Mouse (Mus musculus) testis, postnatal 10 days (tissue): Measurements from ENCODE around the gene Add1.
"Not testable (repeated sequence)": the region's sequence is repeated elsewhere in the genome, so short reads cannot be mapped to it uniquely, and the experiment has no call there.

Experiments used
- DNase-seq: peaks from one replicate; pipeline ENCODE4 v3.0.0; 2021; ENCODE audit warnings: low spot score

Add1 gene

DNA sequence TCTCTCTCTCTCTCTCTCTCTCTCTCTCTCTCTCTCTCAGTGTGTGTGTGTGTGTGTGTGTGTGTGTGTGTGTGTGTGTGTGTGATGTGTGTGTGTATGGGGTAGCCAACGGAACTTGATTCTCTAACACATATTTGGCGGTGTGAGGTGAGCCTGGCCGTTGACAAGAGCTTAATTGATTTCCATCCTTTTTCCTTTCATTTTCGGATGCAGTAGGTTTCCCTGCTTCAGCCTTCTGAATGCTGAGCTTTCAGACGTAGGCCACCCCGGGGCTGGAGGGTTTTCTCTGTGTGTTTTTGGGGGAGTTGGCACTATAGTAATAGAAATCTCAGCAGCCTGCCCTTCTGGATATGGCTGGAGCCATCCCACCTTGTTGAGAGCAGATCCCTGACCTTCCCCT, 23.2 kb upstream of the Add1 start:
- no peak for DNase-seq

DNA sequence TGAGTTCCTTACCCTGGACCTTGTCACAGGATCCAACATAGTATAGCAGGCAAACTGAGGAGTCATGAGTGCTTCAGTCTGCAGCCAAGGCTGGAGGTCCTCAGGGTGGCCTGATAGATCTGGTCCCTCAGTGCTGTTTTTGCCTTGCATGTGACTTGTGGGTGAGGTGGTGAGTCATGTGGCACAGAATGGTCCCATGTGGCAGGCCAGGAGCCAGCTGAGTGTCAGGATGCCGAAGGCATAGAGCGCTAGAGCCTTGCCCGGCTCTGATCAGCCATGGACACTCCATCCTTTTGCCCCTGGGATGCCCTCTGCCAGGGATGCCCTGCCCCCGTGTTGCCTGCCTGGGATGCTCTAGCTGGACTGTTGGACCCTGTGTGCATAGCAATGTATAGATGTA, 21.6 kb upstream of the Add1 start:
- DNase-seq: no peak

DNA sequence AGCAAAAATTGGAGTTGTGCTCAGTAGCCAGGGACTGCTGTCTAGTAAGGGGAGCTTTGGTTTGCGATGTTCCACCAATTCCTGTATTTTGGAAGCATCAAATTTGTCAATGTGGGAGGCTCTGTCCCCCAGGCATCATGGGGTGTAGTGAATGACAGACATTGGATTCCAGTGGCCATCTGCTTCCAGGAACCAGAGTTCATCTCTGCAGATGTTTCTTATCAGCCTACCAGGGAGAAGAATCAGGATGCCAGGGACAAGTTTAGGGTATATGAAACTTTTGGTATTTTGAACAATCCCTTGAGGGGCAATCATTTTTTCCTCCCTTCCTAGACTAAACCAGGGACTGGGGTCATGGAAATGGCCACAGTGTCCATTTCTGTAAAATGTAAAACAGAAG, 9.6 kb upstream of the Add1 start:
- no peak for DNase-seq

DNA sequence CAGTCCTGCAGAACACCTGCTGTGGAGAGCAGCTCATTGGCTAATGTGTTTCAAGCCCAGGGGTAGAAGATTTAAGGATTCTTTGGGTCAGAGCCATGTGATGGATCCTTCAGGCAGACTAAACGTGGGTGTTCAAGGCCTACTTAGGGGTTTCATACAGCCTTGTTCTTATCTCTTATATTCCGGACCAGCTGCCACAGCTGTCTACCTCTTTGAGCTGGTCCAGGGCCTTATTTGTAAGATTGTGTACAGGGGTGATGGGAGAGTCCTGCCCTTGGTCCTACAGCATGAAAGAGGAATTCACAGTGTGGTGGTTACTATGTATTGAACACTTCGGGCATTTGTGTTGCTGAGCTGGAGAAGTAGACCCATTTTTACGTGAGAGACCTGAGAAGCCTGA, 9.2 kb upstream of the Add1 start:
- DNase-seq: no peak

DNA sequence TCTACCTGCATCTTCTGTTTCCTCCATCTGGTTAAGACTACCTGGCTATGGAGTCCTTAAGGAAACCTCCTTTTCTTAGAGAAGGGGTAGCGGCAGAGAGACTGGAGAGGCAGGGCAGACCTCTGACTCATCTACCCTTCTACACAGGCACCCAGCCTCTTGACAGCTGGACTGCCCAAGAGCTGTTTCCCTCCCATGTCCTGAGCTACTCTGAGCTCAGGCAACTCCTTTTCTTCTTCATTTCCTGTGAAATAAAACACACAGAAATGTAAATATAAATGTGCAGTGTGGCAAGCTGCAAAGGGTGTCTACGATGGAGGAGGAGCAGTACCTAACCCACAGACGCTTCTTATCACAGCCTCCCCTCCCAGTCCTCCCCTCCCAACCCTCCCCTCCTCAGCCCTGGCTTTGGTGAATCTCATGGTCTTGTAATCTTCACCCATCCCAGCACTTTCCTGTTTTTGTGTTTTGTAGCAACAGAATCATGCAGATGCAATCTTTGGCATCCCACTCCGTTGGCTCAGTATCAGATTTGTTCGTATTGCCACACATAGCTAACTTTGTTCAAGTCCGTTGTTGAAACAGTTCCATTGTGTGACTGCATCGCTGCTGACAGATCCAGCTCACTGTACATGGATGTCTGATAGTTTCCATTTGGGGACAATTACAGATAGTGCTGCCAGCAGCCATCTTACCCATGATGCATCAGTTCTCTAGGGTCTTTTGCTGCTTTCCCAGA, 7.8 kb upstream of the Add1 start:
- DNase-seq: peak; percentile 57

DNA sequence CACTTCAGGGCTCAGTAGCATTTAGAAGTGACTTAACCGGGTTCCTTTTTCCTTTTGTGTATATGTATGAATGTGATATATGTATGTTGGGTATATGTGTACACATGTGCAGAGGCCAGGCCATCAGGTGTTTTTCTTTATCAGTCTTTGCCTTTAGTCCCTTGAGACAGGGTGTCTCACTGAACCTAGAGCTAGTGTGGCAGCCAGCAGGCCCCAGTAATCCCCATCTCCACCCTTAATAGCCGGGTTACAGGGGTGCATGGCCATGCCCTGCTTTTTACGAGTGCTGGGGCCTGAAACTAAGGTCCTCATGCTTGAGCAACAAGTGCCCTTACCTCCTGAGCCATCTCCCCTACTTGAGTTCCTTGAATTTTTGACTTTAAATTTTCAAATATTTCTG, 1.9 kb upstream of the Add1 start:
- no peak for DNase-seq

DNA sequence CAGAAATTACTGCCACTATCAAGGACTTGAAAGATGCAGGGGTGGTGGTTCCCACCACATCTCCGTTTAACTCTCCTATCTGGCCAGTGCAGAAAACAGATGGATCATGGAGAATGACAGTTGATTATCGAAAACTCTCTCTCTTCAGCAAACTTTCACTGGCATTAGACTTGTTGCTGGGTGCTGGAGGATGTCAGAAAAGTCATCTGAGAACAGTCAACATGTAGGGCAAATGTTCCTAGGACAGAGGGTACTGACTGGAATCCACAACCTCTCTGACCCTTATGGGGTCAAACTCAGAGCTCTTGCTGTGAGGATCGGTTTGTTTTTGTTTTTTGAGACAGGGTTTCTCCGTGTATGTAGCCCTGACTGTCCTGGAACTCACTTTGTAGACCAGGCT, 896 bp upstream of the Add1 start:
- not testable (repeated sequence) for DNase-seq

DNA sequence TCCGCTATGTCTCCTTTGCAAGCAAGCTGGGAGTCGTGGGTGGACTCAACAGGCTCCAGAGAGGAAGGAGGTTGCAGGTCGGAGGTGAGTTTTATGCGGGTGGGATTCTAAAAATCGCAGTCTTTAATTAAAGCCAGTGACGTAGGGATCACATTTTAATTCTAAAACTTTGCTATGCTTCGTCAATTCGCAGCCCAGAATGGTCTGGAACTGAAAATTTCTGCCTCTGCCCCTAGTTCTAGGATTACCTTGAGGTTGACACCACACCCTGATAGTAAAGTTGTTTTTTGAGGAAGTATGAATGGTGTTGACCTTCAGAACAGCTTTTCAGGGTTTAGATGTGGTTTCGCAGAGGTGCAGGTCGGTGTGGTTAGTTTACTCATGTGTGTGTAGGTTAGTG, 1.3 kb downstream of the Add1 start:
- no peak for DNase-seq

DNA sequence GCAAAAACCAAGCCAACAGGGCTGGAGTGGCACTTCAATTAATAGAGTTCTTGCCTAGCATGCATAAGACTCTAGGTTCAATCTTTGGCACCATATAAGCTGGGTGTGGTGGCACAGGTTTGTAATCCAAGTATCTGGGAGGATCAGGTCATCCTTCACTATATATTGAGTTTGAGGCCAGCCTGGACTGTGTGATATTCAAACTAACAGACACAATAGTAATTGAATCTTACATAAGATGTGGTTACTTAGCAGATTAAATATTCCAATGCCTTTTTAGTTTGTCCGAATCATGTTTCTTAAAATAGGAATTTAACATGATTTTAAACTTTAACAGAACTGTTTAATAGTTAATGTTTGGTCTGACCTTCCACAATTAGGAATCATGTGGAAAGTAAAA, 2.8 kb downstream of the Add1 start:
- no peak for DNase-seq

DNA sequence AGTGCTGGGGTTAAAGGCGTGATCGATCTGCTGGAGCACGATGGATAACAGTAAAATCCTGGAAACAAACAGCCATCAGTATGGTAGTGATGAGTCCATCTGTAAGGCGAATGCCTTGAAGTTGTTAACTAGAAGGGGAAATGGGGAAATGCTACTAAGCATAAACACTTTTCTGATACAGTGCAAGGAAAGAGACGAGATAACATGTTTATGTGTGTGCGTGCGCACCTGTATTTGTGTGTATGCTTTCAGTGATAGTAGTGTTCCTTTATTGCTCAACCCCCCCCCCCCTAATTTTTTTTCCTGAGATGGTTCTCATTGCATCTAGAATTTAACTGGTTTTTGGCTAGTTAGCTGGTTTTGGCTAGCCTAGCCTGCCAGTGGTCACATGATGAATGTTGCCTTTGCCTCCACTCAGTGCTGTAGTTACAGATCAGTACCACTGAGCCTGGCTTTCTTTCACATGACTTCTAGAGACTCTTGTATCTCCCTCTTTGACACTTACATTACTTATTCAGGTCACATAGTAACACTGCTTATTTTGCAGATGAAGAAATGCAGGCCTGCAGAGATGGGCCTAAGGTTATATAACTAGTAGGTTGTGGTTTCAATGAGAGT, 4.7 kb downstream of the Add1 start:
- DNase-seq: no peak

DNA sequence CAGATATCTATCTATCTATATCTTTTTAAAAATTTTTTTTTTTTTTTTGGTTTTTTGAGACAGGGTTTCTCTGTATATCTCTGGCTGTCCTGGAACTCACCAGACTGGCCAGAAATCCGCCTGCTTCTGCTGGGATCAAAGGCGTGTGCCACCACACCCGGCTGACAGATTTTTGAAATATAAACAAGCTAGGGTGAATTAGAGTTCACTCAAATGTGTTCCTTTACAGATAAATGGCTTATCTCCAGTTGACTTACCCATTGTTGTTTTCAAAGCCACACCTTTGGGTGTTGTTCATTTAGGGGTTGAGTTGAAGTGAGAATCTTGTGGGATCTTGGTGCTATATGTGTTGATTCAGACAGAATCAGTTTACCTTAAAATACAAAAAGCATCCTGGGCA, 5.9 kb downstream of the Add1 start:
- no peak for DNase-seq

DNA sequence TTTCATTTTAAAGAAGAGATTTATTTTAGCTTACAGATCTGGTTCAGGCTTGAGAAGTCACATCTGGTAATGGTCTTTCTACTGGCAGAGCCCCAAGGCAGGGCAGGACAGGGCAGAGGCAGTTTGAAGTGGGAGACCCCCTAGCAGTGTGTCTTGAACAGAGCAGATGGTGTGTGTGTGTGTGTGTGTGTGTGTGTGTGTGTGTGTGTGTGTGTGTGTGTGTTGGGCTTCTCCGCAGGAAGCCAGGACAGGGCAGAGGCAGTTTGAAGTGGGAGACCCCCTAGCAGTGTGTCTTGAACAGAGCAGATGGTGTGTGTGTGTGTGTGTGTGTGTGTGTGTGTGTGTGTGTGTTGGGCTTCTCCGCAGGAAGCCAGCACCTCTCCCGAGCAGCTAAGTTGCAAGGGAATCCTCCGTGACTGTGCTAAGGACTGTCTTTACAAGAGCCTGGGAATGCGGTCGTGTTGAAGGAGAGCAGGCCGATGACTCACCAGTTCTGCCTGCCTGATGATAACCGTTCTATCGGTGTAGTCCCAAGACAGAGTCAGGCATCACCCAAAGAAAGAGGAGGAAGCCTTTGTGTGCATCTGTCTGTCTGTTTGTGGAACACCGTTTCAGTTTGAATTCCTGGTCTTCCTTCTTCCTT, 8.3 kb downstream of the Add1 start:
- DNase-seq: not testable (repeated sequence)

DNA sequence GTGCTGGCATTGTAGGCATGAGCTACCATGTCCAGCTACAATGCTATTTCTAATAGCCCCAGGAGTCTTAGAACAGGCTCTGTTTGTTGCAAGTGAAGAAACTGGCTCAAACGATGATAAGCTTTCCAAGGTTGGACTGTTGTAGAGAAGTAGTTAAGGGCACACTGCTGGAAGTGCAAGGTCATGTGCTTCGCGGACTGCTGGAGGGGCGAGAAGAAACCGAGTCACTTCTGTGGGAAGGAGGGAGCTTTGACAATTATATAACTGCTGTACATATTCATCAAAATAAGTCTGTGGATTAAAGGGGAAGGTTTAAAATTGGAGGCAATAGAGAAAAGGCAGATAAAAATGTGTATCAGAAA, 8.8 kb downstream of the Add1 start:
- no peak for DNase-seq

DNA sequence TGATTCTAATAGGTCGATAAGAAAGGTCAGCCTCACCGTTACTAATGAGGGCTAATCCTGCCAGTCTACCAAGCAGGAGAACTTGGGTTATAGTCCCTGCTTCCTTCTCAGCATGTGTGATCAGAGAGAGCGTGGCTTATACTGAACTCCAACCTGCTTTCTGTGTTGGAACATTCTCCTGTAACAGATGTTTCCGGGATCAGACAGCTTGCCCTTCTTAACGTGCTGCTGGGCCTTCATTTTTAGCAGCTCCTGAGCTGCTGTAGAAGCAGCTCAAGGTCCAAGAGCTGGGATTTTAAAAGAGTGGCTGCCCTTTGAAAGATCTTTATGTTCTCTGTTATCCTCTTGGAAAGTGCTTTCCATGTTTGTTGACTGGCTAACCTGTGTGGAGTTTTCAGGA, 11.8 kb downstream of the Add1 start:
- no peak for DNase-seq

DNA sequence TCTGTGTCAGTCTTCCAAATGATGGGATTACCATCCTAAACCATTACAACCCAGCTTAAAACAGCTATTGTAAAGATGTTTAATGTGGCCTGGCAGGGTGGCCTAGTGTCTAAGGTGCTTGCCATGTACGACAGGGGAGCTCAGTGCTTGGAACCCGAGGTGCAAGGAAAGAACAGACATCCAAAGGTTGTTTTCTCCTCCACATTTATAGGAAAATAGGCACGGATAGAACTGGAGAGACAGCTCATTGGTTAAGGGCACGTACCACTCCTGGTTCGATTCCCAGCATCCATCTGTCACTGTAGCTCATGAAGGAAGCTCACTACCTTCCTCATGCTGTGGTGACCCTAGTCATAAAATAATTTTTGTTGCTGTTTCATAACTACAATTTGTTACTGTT, 14.4 kb downstream of the Add1 start:
- DNase-seq: no peak

DNA sequence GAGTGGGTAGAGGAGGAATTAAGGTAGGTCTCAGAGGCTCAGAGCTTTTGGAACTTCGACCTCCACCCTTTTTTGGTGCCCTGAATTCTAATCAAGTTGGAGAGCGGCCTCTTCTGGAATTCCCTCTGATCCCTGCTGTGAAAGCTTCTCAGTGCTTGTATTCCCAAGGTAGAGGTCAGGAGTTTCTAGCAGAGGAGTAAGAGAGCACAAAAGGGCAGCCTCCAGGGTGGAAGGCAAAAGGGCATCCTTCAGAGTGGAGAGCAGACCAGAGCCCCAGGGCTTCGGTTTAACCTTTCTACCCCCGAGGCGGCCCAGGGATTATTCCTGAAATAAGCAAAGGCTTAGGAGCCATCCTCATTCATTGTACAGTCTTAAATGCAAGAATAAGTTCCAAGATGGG, 16.6 kb downstream of the Add1 start:
- DNase-seq: no peak

DNA sequence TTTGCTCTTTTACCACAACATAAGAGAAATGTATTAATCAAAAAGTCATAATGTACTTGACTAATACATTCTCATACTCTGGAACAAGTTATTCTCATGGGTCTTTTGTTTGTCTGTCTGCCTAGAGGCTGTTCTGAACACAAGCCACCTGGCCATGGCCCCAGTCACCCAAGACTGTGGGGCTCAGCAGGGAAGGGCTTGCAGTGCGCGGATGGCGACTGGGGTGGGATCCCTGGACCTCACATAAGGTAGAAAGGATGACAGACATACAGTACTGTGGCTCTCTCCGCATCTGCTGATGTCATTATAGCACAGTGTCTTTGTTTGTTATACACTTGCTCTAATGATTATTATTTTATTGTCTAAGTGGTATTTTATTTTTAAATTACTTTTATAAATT, 17.2 kb downstream of the Add1 start:
- no peak for DNase-seq

DNA sequence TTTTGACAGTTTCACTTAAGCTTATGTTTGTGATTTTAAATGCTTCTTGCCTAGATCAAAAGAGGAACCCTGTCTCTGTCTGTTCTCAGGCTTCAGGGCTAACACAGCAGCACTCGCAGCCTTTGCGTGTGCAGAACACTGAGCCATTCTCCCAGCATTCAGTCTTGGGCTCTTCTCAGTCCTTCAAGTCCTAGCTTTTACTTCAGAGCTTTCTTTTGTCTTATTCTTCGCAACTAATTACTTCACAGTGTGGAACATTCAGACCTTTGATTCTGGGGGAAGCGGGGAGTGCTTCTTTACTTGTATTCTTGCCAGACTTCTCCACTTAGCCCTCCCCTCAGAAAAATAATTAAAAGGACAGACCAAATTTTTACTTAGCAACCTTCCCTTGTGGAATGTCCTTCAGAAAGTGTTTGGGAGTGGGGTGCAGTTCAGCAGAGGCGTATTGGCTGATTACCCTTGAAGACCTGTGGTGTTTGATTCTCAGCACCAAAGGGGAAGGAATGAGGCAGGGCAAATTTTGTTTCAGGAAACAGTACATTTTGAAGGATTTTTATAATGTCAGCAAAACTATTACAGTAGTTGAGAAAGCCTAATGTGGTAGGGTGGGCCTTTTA, 18.0 kb downstream of the Add1 start:
- DNase-seq: no peak

DNA sequence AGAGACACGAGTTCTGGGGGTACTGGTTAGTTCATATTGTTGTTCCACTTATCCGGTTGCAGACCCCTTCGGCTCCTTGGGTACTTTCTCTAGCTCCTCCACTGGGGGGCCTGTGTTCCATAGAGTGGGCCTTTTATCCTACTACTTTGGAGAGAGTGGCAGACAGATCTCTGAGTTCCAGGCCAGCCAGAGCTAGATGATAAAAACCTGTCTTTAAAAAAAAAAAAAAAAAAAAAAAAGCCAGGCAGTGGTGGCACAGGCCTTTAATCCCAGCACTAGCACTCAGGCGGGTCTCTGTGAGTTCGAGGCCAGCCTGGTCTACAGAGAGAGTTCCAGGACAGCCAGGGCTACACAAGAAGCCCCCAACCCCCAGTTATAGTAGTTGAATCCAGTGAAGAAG, 18.8 kb downstream of the Add1 start:
- not testable (repeated sequence) for DNase-seq

DNA sequence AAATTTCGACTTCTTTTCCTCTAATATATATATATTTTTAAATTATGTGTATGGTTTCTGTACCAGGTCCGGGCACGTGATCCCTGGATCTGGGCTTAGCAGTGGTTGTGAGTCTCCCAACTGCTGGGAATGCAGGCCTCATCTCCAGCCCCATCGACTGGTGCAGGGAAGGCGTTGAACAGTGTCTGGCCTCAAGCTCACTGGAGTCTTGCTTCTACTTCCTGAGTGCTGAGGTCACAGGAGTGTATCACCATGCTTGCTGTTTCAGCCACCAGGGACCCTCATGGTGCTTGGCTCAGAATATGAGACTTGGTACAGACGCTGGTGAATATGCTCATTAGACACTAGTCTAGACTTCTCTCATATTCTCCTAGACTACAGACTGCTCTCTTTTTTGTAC, 19.2 kb downstream of the Add1 start:
- no peak for DNase-seq

DNA sequence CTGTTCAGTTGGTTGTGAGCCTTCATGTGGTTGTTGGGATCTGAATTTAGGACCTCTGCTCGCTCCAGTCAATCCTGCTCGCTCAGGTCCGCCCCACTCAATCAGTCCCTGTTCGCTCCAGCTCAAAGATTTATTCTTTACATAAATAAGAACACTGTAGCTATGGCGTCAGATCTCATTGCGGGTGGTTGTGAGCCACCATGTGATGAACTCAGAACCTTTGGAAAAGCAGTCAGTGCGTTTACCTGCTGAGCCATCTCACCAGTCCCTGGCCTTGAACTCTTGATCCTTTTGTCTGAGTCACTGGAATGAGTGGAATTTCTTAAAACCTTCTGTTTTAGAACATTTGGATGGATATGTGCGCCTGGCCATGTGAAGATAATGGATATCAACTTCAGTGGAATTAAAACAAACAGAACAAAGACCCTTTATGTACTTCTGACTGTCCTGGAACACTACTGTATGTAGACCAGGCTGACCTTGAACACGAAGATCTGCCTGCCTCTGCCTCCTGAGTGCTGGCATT, 19.8 kb downstream of the Add1 start:
- no peak for DNase-seq

DNA sequence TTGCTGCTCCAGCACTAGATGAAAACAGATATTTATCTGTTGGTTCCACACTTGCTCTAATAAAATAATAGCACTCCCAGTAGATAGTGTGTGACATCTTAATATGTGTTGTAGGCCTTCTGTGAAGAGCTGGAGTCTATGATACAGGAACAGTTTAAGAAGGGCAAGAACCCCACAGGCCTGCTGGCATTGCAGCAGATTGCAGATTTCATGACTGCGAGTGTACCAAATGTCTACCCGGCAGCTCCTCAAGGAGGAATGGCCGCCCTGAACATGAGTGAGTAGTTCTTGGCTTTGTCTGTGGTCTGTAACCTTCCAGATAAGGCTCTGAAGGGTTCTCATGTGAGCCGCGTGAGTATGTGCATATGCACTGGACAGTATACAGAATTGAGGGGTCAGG, 31.1 kb downstream of the Add1 start:
- no peak for DNase-seq
